Mouse (Mus musculus) midbrain, embryonic 10.5 days (tissue): ENCODE data around the gene 4933428G20Rik. TPM values are rescaled to one million over a fixed set of nuclear protein-coding genes. Genes with fewer than 3 reads are reported as not detected.

ENCODE experiments used
- DNase-seq: peaks from one replicate; pipeline ENCODE4 v3.0.0-alpha.2; 2017; ENCODE audit warnings: low spot score
- H3K27ac ChIP-seq: fragments of 300-500 bp; sonication (generic); replicated peaks from 2 replicates; pipeline ENCODE4 v1.5.1; 2016; ENCODE audit warnings: mild to moderate bottlenecking
- H3K27me3 ChIP-seq: fragments of 300-500 bp; sonication (generic); 2 replicates; pipeline ENCODE4 v1.6.1; 2016; ENCODE audit warnings: low read depth, mild to moderate bottlenecking; ENCODE audit not compliant: poor library complexity, severe bottlenecking
- H3K36me3 ChIP-seq: fragments of 300-500 bp; sonication (generic); 2 replicates; pipeline ENCODE4 v1.6.1; 2016; ENCODE audit warnings: mild to moderate bottlenecking, moderate library complexity
- H3K4me1 ChIP-seq: fragments of 300-500 bp; sonication (generic); 2 replicates; pipeline ENCODE4 v1.6.1; 2016
- H3K4me3 ChIP-seq: fragments of 300-500 bp; sonication (generic); 2 replicates; pipeline ENCODE4 v1.5.1; 2016; ENCODE audit warnings: mild to moderate bottlenecking, moderate library complexity
- H3K9me3 ChIP-seq: fragments of 300-500 bp; sonication (generic); replicated peaks from 2 replicates; pipeline ENCODE4 v1.6.1; 2016; ENCODE audit warnings: mild to moderate bottlenecking
- WGBS: fragments of 180-500 bp; shearing (Covaris S2); methylation state at CpG from one replicate; pipeline ENCODE4 v1.1.7; 2016; 5-methylcytosine and 5-hydroxymethylcytosine counted together
- polyA plus RNA-seq: library from polyadenylated mRNA; unstranded; fragments of >200 nt; fragmentation: Nextera tagmentation; extraction: Ambion mirVana; gene quantifications from 2 replicates; pipeline ENCODE4 v1.2.1, GENCODE M21; 2016

4933428G20Rik gene
- polyA plus RNA-seq, 1 experiment from 2014 or later: 0.28 TPM

GRCm38 (mm10) chr11:97445596-97445995 is 54.5 kb downstream of the 4933428G20Rik start:
- no peak for DNase-seq
- H3K36me3 ChIP-seq: peaks cover 8% of the 10 kb centered on the region; the same call in 1 of the 2 replicates
- peaks cover 61% of the 10 kb centered on the region for H3K4me1 ChIP-seq
- H3K27ac ChIP-seq: peak overlapping the region; percentile 63
- H3K4me3 ChIP-seq: no peak overlapping the region
- 80% methylated on average over 6 of the region's 6 CpGs for WGBS
- no peaks in the 10 kb centered on the region for H3K9me3 ChIP-seq
- H3K27me3 ChIP-seq: peaks cover 37% of the 10 kb centered on the region

DNA sequence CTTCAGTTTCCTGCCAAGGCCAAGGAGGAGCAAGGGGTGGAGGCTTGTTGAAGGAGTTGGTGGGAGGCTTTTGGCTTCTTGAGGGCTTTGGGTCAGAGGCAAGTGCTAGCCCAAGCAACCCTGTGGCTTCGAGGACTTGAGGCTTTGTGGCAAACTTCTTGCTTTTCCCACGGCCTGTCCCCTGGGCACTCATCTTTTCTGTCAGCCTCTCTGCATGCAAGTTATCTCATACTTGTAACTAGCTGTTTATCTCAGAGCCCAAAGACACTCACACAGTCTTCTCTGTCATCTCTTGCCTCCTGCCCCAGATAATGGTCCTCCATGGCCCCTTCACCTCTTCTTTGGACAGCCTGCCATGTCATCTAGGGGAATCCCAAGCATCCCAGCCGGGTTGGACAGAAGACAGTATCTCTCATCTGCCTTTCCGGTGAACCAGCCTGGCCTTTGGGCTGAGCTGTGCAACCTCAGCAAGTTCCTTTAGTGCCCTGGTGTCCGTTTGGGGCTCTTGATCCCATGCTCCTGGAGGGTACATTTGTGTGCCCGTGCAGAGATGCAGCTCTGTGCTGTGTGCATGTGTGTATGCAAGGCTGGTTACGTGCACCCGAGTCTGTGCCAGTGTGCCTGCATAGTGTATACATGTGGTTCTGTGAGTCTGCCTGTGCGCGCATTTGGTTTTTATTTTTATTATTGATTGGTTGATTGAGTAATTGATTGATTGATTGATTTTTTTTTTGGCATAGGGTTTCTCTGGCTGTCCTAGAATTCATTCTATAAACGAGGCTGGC is 57.1 kb downstream of the 4933428G20Rik start:
- Histone ChIP-seq H3K4me1 (peaks cover 69% of the 10 kb centered on the region), H3K36me3 (no peaks in the 10 kb centered on the region; the same call in 1 of the 2 replicates), H3K27me3 (peaks cover 62% of the 10 kb centered on the region), H3K27ac (peak overlapping the region; percentile 39), H3K9me3 (no peaks in the 10 kb centered on the region), H3K4me3 (peak overlapping the region; percentile 57; the same call in 1 of the 2 replicates)
- 90% methylated on average over 11 of the region's 11 CpGs for WGBS
- DNase-seq: no peak

GRCm38 (mm10) chr11:97441658-97442125 is 58.4 kb downstream of the 4933428G20Rik start:
- Histone ChIP-seq H3K9me3 (no peaks in the 10 kb centered on the region), H3K27me3 (peaks cover 70% of the 10 kb centered on the region), H3K27ac (peak overlapping the region; percentile 39), H3K36me3 (no peaks in the 10 kb centered on the region), H3K4me1 (peaks cover 80% of the 10 kb centered on the region), H3K4me3 (peak overlapping the region; percentile 57)
- DNase-seq: peak; percentile 34
- WGBS: 10% methylated on average over 3 of the region's 3 CpGs

DNA sequence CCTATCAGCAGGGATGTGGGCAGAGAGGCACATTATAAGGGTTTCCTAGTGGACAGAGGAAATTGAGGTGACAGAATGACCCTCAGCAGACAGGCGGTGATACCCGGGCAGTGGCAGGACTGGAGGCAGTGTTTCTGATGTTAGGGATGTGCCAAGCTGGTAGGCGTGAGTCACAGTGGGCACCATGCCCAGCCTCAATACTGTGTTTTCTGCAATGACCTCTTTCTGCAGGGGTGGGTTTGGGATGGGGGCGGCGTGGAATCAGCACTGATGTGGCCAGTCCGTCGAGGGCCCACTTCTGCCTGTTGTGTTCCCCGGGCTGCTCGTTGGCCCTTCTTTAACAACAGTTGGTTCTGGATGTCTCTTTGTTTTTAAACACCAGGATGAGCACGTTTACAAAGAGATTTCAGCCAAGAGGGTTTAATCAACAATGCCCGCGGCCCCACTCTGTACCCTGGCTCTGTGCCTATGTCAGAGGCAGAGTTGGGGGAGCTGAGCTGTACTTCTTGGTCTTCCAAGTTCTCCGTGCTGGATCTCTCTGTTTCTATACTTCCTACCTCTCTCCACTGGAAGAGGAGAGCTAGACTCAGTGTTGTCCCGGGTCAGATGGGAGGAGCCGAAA is 59.0 kb downstream of the 4933428G20Rik start:
- 61% methylated on average over 15 of the region's 15 CpGs for WGBS
- H3K27me3 ChIP-seq: peaks cover 70% of the 10 kb centered on the region
- H3K4me1 ChIP-seq: peaks cover 80% of the 10 kb centered on the region
- H3K9me3 ChIP-seq: no peaks in the 10 kb centered on the region
- no peaks in the 10 kb centered on the region for H3K36me3 ChIP-seq
- no peak for DNase-seq
- H3K4me3 ChIP-seq: peak overlapping the region; percentile 57
- H3K27ac ChIP-seq: peak overlapping the region; percentile 39; the same call in 1 of the 2 replicates

Other genes with a start within 250 kb of the 4933428G20Rik start
- gene Npepps, start 219.7 kb downstream of the 4933428G20Rik start, polyA plus RNA-seq: 108 and 114 TPM in 2 replicates
- gene Mrpl45, start 184.6 kb downstream of the 4933428G20Rik start, polyA plus RNA-seq: 61.7 and 69.5 TPM in 2 replicates
- gene Gpr179, start 148.3 kb downstream of the 4933428G20Rik start, polyA plus RNA-seq: 0.05 and 0.09 TPM in 2 replicates
- 3.6 and 4.6 TPM in 2 replicates for gene Socs7, start 137.8 kb downstream of the 4933428G20Rik start, polyA plus RNA-seq
- gene Arhgap23, start 84.8 kb downstream of the 4933428G20Rik start, polyA plus RNA-seq: 1.9 and 2.3 TPM in 2 replicates
- gene Srcin1, start 75.8 kb upstream of the 4933428G20Rik start, polyA plus RNA-seq: 0.89 and 1.6 TPM in 2 replicates
- 10.4 and 13.3 TPM in 2 replicates for gene Epop, start 129.4 kb upstream of the 4933428G20Rik start, polyA plus RNA-seq
- gene Mllt6, start 163.1 kb upstream of the 4933428G20Rik start, polyA plus RNA-seq: 2.1 and 2.6 TPM in 2 replicates
- gene Cisd3, start 185.5 kb upstream of the 4933428G20Rik start, polyA plus RNA-seq: 20.5 and 21.7 TPM in 2 replicates
- 16.0 and 18.6 TPM in 2 replicates for gene Pcgf2, start 200.2 kb upstream of the 4933428G20Rik start, polyA plus RNA-seq
- 606 and 631 TPM in 2 replicates for gene Psmb3, start 203.1 kb upstream of the 4933428G20Rik start, polyA plus RNA-seq
- 1.4 and 1.5 TPM in 2 replicates for gene Pip4k2b, start 244.4 kb upstream of the 4933428G20Rik start, polyA plus RNA-seq